Mouse (Mus musculus): ENCODE measurements around the gene Spata45.

Gene Spata45

DNA sequence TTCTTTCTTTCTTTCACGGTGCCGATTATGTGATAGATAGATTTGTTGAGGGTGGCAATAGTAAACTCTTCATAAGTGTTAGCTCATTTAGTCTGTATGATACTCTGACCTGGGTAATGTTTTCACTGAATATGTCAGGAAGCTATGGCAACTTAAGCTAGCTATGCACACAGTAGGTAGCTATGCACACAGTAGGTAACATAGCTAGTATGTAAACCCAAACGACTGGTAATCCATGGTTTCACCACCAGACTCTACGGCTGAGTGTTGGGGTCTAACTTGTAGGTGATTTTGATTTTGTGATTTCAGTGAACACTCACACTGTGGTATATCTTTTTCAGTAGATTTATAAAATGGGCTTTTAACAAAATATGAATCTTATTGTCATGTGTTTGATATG is 1.6 kb downstream of the Spata45 start:
- intact Hi-C loops (cut with DNase I), result no loop called here

DNA sequence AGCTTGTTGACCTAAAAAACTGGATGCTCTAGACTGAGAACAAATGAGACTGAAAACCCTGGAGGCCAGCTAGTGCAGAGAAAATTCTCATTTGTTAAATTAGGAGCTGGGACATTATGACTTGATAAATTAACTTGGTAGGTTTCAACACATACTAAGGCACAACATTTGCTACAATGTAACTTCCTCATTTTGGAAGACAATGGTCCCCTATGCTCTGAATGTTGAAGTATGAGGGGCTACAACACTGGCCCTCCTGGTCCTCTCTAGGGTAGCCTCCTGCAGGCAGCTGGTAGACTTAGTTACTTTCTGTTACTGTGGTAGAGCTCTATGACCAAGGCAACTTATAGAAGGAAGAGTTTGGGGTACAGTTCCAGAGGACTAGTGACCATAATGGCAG is 4.9 kb downstream of the Spata45 start:
- intact Hi-C loops (cut with DNase I), result no loop called here

DNA sequence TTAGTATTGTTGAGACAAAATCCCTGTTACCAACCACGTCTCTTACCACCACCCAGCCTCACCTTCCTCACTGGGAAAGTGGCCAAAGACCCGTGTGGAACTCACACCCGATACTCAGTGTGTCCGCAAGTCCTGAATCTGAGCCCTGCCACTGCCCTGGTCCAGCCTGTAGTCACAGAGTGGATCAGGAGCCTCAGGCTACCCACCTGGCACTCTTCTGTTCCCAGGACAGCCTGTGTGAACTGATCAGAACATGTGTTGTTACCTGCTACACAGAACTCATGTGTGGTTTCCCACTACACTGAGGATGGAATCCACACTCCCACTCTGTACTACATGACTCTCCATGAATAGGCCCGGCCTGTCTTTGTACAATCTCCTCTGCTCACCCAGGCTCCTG is 5.7 kb downstream of the Spata45 start:
- intact Hi-C loops (cut with DNase I), result no loop called here

DNA sequence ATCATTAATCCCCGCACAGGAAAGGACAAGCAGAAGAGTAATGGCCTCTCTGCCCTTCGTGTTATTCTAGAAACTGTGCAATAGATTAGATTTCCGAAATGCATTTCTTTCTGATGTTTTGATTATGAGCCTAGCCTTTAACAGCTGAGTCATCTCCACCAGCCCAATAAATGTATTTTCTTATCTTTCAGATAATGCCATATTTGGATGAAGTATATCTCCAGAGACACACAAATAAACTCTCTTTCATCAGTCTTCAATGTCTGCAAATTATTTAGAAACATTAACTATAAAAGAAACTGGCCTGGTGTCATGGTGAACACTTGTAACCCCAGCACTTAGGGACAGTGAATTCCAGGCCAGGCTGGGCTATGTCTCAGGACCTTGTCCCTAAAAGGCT is 6.2 kb downstream of the Spata45 start:
- intact Hi-C loops (cut with DNase I), result no loop called here

DNA sequence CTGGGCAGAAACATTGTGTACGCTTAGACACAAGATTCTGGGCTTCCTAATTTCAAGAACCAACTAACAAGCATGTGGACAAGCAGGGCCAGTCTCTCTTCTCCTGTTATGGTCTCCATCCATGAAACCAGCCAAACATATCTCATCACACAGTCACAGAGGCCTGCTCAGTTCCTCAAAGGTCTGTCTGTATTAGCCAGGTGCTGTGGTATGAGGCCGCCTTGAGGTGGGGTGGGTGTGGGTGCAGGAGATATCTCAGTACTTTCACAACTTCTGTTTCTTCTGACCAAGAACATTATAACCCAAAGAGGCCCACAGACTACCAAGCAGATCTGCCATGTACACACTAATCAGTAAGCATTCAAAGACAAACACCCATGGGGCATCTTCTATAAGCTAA is 8.8 kb downstream of the Spata45 start:
- intact Hi-C loops (cut with DNase I), result no loop called here

DNA sequence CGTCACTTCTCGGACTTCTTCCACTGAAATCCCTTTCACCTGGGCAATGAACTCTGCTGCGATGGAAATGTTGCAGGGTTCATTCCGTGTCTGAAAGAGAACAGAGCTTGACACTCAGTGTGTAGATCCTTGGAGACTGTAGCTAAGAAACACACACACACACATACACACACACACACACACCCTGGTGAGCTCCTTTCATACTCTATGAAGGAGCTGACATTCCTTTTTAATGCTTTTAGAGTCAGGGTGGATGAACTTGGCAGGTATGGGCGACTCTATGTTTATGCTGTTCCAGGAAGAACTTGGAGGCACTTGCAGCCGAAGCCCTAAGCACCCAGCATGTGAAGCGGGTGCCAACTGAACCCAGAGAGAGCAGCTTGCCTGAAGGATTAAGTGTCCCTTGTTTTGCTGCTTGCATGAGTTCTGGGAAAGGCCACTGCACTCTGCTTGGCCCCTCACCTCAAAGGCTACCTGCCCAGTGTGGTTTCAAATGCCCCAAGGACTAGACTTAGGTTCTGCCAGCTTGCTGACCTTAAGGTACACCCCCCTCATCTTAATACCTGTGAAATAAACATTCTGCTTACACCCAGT is 9.9 kb downstream of the Spata45 start:
- intact Hi-C loops (cut with DNase I), result no loop called here

DNA sequence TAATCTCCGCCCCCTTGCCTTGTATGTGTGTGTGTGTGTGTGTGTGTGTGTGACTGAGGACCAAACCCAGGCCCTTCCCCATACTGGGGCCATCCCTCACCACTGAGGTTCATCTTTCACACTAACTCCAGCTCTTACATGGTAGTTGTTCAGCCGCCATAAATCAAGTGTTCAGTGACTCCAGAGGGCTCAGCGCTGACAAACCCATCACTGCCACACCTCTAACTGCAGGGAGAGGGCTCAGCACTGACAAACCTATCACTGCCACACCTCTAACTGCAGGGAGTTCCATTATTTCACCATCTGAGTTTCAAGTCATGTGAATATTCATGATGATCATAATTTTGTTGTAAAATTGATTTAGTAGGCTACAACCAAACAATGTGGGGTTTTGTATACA is 17.1 kb downstream of the Spata45 start:
- intact Hi-C loops (cut with DNase I), result no loop called here

DNA sequence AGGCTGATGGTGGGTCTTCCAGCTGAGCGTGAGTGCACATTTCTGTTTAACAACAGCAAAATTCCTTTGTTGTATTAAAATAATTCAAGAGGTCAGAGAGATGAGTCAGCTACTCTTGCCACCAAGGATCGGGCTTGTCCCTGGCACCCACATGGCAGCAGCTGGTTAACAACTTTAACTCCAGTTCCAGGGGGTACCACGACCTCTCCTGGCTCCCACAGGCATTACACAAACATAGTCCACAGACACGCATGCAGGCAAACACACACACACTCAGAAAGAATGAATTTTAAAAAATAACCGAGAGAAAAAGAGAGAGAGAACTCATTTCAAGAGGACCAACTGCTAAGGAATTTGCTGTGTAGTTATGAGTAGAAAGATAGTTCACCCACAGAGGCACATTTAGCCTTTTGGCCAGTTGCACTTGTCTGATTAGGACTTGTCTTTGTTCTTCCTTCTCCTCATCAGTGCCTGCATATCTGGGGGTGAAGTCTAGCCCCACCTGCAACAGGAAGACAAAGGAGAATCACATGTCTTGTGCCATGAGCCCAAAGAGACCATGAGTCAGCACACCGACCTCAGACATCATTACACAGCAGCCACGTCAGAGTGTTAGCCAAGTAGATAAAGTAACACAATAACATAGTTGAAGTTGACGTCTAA is 18.6 kb downstream of the Spata45 start:
- intact Hi-C loops (cut with DNase I), result no loop called here

DNA sequence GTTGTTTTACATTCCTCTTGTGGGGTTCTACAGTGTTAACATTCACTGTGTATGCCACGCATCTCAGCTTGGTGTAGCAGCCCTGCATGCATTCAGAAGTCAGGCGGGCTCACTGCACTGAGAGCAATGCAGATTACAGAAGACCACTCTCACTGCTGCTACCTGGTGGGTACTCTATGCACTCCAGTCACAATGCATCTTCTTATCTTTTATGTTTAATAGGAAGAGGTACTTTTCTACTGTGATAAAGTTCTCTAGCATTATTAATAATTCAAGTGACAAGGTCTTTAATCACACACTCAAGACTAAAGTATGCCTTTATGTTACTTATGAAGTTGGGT is 19.1 kb downstream of the Spata45 start:
- intact Hi-C loops (cut with DNase I), result no loop called here

DNA sequence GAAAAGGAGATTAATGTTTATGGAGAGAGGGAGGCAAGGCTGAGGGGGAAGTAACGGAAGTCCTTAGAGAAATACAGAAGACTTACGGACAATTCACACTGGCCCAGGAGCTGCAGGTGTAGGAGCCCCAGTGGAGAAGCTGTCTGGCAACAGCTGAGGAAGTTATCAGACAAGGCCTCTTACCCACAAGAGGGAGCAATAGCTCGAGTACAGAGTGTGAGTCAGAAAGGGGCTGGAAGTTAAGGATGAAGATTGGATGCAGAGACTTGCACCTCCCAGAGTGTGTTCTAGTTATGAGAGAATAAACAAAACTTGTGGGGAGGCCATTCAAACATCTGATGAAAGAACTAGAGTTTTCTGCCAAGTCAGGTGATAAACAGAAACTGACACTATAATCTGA is 21.0 kb downstream of the Spata45 start:
- intact Hi-C loops (cut with DNase I), result no loop called here

DNA sequence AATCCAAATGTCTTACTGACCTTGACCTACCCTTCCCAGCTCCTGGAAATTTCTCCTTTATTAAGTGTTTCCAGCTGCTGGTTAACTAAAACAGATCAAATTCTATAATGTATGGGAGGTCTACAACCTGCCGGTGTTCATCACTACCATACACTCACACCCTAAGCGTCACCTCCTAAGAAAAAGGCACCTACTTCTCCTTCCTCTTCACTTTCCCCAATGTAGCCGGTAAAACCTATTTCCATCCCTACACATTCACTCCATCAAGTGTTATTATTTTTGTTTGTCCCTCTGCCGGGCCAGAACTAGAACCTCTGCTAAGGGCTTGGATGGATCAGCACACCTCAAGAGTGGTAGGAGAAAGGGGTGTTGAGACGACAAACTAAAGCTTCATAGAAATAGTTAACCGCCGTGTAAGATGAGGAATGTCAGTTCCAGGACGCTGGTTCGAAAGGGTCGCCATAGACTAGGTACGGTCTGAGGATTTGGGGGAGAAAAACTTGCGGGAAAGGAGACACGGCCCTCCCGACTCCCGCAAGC is 25.9 kb downstream of the Spata45 start:
- intact Hi-C loops (cut with DNase I), result no loop called here

DNA sequence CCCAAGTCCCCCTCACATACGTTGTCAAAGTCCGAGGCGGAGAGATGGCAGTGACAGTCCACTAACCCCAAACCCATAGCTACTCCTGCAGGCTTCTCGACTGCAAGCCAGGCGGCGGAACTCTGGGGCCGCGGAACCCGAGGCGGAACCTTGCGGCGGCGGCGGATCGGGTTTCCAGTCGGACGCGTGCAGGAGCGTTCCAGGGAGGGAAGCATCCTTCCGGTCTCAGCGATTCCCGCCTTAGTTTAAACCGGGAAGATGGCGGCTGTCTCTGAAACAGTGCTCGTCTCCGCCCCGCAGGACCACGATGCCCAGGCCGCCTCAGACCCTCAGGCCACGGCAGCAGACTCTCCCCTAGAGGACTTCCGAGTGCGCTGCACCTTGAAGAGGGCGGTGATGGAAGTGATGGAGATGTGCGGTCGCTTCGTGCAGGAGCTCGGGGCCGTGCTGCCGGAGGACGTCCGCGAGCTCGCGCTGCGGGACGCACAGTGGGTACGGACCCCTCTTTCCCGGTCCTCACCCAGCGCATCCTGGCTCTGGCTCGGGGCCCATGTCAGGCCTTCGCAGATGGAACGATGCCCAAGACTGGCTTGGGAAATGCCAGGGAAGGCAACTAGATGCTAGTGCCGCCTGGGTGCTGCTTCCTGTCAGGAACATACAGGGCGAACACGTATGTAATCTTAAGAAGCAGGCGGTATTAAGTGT is 26.5 kb downstream of the Spata45 start, which contains the start of the genes Tatdn3 and Nsl1:
Gene Tatdn3, minus strand, starts transcription at position 152 of the 705 bp plus-strand sequence.
Gene Nsl1, plus strand, starts transcription at position 232 of the 705 bp plus-strand sequence.
- intact Hi-C loops (cut with DNase I), result no loop called here

DNA sequence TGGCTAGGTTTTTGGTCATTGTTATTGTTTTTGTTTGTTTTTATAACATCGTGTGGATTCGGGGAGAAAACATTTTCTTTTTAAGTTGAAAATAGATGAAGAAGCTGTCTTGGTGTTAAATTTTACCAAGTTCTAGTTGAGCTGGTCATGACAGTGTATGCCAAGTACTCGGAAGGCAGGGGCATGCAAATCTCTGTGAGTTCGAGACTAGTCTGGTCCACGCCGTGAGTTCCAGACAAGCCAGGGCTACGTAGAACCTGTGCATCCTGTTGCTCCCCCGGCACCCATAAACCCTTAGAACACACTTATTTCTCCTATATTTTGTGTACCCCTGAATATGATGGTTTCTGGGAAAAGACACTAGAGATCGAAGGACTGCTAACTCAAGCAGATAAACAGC is 27.3 kb downstream of the Spata45 start:
- intact Hi-C loops (cut with DNase I), result no loop called here

DNA sequence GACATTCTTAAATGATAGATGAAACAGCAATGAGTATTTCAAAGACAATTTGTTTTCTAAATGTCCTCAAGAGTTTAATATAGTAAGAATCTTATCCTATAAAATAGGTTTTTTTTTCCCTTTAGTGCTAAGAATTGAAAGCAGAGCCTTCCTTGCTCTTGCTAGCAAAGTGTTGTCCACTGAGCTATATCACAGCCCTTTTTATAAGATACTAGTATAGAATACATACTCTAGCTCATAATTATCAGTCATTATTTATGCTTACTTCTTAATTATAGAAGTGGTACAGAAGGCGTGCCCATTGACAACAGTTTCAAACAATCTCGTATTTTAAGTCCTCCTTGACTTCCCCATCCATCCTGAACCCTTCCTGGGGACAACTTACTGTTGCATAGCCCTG is 28.1 kb downstream of the Spata45 start:
- intact Hi-C loops (cut with DNase I), result no loop called here

DNA sequence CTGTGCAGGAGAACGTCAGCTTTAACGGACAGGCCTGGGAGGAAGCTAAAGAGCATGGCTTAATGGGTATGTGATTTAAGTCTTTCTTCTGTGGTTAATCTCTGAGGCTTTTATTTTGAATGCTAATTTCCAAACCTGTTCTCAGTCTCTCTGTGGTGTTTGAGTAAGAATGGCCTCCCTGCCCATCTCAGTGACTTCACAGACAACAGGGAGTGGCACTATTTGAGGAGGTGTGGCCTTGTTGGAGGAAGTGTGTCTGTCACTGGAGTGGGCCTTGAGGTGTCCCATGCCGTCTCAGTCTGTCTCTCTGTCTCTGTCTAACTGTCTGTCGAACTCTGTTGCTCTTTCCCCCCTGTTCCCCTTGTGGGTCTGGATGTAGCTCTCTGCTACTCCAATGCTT is 28.7 kb downstream of the Spata45 start:
- intact Hi-C loops (cut with DNase I), result no loop called here

DNA sequence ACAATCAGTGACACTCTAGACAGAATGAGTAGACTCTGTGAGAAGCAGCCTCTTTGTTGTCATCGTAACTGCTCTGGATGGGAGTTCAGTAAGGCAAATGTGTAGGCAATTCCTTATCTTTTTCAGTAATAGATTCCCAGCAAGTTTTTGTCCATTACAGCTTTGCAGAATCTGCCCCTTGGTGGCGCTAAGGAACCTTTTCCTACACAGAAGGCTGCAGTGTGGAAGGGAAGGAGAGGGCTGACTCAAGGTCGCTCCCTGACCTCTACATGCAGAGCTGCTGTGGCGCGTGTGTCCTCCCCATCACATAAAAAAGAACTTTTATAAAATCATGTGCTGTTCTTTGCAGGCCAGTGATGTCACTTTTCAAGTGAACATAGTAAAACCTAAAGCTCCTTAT is 31.9 kb downstream of the Spata45 start:
- intact Hi-C loops (cut with DNase I), result no loop called here

DNA sequence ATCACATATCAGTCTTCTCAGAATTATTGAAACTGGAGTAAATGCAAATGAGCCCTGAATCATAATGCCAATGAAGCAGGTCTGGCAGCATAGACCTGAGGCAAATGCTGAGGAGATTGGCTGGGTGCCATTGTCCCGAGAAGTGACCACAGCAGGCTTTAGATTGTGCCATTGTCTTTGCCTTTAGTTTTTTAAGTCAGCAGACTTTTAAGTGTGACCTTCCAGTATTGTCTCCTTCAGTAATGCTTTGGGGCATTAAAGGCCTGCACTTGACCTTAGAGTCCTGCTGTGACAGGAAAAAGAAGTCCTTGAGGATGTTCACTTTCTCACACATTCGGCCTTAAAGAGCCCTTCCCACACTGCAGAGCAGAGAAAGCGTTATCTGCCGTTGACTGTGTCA is 33.8 kb downstream of the Spata45 start:
- intact Hi-C loops (cut with DNase I), result no loop called here

DNA sequence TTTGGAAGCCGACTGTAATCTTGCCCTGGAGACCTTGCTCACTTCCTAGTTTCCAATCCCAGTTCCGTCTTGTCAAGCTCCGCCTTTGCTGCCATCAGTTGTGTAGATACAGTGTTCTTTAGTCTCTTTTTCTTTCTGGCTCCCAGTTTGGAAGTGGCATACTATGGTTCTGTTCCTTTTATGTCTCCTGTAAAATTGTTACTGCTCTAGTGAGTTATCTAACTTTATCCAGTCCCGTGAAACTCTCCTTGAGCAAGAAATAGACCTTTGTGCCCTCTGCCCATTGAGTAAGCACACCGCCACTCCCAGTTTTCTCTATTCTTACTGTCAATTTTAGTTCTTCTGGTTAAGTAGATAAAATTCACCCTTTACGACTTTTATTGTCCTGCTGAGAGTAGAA is 35.2 kb downstream of the Spata45 start:
- intact Hi-C loops (cut with DNase I), result no loop called here

DNA sequence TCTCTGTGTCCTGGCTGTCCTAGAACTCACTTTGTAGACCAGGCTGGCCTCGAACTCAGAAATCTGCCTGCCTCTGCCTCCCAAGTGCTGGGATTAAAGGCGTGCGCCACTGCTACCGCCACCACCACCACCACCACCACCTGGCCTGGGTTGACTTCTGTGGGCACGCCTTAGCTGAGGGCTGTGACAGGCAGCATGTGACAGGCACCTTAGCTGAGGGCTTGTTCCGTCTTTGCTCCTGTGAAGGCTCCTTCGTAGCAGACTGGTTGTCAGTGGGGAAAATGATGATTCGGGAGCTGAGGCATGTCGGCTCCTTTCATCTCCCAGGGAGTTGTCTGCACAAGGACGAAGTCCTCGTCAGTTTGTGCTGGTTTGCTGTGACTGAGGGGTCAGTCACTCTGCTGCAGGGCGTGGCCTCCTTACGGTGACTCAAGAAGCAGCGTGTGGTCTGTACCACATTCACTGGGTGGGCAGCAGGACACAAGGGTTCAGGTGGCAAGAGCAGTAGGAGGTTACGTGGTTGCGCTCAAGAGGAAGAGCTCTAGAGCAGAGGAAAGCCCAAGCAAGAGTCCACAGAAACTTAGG is 36.0 kb downstream of the Spata45 start:
- intact Hi-C loops (cut with DNase I), result no loop called here

DNA sequence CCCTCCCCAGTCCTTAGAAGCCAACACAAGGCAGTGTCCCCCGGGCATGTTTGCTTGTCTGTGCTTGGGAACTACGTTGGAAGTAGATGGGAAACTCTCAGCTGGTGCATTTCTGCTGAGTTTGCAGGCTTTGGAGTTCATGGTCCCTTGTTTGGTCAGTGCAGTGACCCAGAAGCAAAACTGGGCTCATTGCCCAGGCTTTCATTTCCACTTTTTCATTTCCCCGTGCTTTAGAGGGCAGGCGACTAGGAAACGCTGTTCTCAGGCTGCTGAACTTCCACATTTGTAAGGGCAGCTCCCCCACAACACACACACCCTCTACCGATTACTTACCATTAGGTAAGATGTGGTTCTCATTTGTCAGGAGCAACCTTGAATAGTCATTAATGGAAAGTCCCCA is 36.6 kb downstream of the Spata45 start:
- intact Hi-C loops (cut with DNase I), result no loop called here

DNA sequence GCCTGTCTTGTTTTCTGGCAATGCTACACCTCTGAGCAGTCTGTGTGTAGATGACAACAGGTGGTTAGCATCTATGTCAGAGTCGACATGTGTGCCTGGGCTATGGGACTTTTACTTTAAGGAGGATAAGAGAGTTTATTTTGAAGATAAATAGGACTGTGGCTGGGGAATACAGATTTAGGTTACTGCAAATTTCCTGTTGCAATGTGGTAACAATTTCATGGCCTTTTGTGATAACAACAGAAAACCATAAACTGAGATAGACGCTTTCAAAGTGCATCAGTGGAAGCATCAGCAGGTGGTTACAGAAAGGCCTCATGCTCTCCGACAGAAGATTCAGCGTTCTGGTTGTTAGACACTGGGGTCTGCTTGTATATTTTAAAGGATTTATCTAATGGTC is 37.0 kb downstream of the Spata45 start:
- intact Hi-C loops (cut with DNase I), result no loop called here

DNA sequence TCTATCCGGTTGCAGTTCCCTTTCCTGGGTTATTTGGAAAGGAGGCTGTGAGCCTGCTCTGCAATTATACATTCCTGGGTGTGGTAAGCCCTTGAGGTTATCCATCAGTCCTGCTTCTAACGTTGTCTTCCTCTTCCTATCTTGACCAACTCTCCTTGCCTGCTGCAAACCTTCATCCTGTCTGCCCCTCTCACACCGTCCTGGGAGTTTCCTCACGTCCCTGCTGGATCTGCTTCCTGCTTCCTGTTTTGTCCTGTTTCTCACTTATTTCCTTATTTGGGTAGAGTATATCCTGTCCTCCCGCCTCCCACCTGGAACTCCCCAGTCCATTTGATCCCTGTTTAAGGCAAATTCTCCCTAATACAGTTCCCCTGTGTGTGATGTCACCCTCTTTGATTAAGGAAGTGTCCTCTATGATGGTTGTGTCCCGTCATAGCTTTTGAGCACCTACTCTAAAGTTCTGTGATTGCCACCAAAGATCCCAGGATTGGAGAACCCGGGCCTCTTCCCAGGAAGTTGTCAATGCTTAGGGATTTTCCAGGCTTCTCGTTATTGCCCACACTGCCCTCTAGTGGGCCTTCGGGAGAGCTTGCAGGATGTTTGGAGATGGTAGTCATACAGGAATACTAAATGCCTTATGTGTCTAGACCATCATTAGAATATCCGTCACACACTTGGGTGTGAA is 38.9 kb downstream of the Spata45 start:
- intact Hi-C loops (cut with DNase I), result loop anchor here (2.0 to 5.0 kb wide), 2 partner anchors 73 to 131 kb away; no protein-coding TSS in a partner anchor
